Mouse (Mus musculus) heart, adult 2 months (tissue): ENCODE results near the gene Itgb7.

Experiments
- CTCF ChIP-seq: fragments of 200-600 bp; IDR thresholded peaks from 2 replicates; pipeline ENCODE4 v1.8.1; 2022; ENCODE audit warnings: antibody characterized with exemption, mild to moderate bottlenecking, moderate library complexity
- EP300 ChIP-seq: fragments of 200-500 bp; IDR thresholded peaks from 2 replicates; pipeline ENCODE4 v1.6.1; 2011; ENCODE audit warnings: low read depth, low read length, control low read depth; ENCODE audit not compliant: insufficient read depth
- POLR2A ChIP-seq: fragments of 200-500 bp; IDR thresholded peaks from 2 replicates; pipeline ENCODE4 v1.6.1; 2011; ENCODE audit warnings: mild to moderate bottlenecking, low read depth, low read length, control low read depth; ENCODE audit not compliant: insufficient read depth

DNA sequence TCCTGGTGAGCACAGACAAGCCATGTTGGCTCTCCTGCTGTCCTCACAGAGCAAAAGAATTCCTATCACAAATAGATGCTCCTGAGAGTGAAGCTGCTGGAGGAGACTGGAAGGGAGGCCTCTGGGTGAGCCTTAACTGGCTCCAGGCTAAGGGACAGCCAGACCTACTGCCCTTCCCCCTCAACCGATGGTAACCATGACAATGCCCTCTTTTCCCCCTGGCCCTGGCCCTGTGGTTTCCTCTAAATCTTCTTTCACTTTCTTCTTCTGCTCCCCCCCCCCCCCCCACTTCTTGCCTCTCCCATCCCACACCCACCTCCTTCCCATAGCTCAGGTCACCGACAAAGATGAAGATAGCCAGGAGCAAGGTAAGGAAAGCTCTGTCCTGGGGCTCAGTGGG is 2.2 kb upstream of the Itgb7 start:
- no peak for TF ChIP-seq POLR2A
- TF ChIP-seq CTCF, result no peak
- TF ChIP-seq EP300, result no peak
